Mouse (Mus musculus): ENCODE data around the gene Gm29554. TPM values are rescaled to one million over a fixed set of nuclear protein-coding genes. Genes with fewer than 3 reads are reported as not detected.
"Not testable (repeated sequence)": the region's sequence is repeated elsewhere in the genome, so short reads cannot be mapped to it uniquely, and the experiment has no call there.

Gm29554 gene
- polyA plus RNA-seq (2015; fragmentation: Nextera tagmentation; extraction: Ambion mirVana) = not detected in 2 replicates

DNA sequence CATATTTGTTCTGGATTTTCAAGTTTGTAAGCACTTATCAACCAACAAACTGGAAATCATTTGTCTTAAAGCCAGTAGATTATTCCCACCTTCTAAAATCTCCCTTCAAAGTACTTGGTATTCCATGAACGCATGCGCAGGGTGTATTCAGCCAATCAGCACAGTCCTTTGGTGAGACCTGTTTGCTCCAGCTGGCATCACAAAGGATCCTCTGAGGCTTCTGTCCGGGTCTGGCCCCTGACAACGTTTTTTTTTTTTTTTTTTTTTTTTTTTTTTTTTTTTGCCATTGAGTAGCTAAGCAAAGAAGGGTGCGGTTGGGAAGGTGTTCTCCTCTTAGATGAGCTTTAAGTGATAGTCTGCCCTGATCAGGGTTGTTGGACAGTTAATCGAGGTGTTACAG lies at the start of gene Gm29554:
Gene Gm29554, plus strand, starts transcription at position 301 of the 400 bp plus-strand sequence.
- H3K9ac ChIP-seq (replicated peaks; ENCODE audit: low read length); H3K4me3 ChIP-seq (ENCODE audit: low read length); ATAC-seq (ENCODE audit: low FRiP score, low TSS enrichment); H3K9me3 ChIP-seq (ENCODE audit: low read length); H3K36me3 ChIP-seq (ENCODE audit: insufficient read depth, low read length); H3K4me1 ChIP-seq (ENCODE audit: insufficient read depth, low read length); H3K4me2 ChIP-seq (replicated peaks; ENCODE audit: low read depth, low read length); H3K27me3 ChIP-seq (ENCODE audit: insufficient read depth, low read length); H3K27ac ChIP-seq (ENCODE audit: low read length): not testable (repeated sequence)
- no CpG with 5 or more reads among the region's 6 CpGs for WGBS

Other genes with a start within 250 kb of the Gm29554 start
- gene Gm20812, start 108.0 kb downstream of the Gm29554 start, polyA plus RNA-seq (2015; fragmentation: Nextera tagmentation; extraction: Ambion mirVana) = not detected in 2 replicates